Mouse (Mus musculus) brain, embryonic 14.5 days (tissue): Measurements from ENCODE around the gene Plcl2.

Experiments
- CTCF ChIP-seq: fragments of 200-500 bp; IDR thresholded peaks from 2 replicates; pipeline ENCODE4 v1.5.1; 2012; ENCODE audit warnings: inconsistent platforms, mild to moderate bottlenecking, moderate library complexity, borderline replicate concordance; ENCODE audit not compliant: insufficient read depth, insufficient read length; ENCODE audit errors: extremely low read depth
- POLR2A ChIP-seq: fragments of 200-500 bp; IDR thresholded peaks from 2 replicates; pipeline ENCODE4 v1.6.1; 2012; ENCODE audit warnings: mild to moderate bottlenecking, inconsistent platforms, borderline replicate concordance; ENCODE audit not compliant: poor library complexity, insufficient read depth, insufficient read length, severe bottlenecking; ENCODE audit errors: extremely low read depth

GRCm38 (mm10) chr17:50537786-50538185 is 28.6 kb downstream of the Plcl2 start:
- no peak for TF ChIP-seq CTCF
- no peak for TF ChIP-seq POLR2A
